Mouse (Mus musculus) adrenal gland, postnatal 14 days (tissue): ENCODE data around the gene Bricd5. TPM values are rescaled to one million over a fixed set of nuclear protein-coding genes. Genes with fewer than 3 reads are reported as not detected.

Experiments
- total RNA-seq: library from RNA; stranded (reverse); gene quantifications from 2 replicates; pipeline ENCODE4 v1.2.3, GENCODE M21; 2021

Gene Bricd5
- total RNA-seq, 1 experiment from 2014 or later = not detected

Other genes starting within 250 kb of the Bricd5 start
- 12.0 and 12.8 TPM in 2 replicates for gene Ccnf, start 222.4 kb upstream of the Bricd5 start, total RNA-seq
- gene Abca17, start 122.8 kb upstream of the Bricd5 start, total RNA-seq = 0.11 TPM in 1 of 2 replicates, not detected in the other
- gene Abca3, start 121.9 kb upstream of the Bricd5 start, total RNA-seq = 24.4 and 25.2 TPM in 2 replicates
- gene Rnps1, start 59.3 kb upstream of the Bricd5 start, total RNA-seq = 78.8 and 84.9 TPM in 2 replicates
- 505 and 573 TPM in 2 replicates for gene Eci1, start 47.2 kb upstream of the Bricd5 start, total RNA-seq
- 1.8 and 2.5 TPM in 2 replicates for gene Dnase1l2, start 30.8 kb upstream of the Bricd5 start, total RNA-seq
- gene E4f1, start 3.6 kb upstream of the Bricd5 start, total RNA-seq = 16.2 and 19.4 TPM in 2 replicates
- gene Pgp, start 3.5 kb upstream of the Bricd5 start, total RNA-seq = 55.8 and 59.0 TPM in 2 replicates
- 19.5 and 23.3 TPM in 2 replicates for gene Mlst8, start 5.2 kb downstream of the Bricd5 start, total RNA-seq
- gene Caskin1, start 14.7 kb downstream of the Bricd5 start, total RNA-seq = 14.8 and 16.1 TPM in 2 replicates
- 85.4 and 101 TPM in 2 replicates for gene Traf7, start 54.1 kb downstream of the Bricd5 start, total RNA-seq
- gene Rab26, start 60.3 kb downstream of the Bricd5 start, total RNA-seq = 1.1 and 1.8 TPM in 2 replicates
- 42.2 and 44.3 TPM in 2 replicates for gene Pkd1, start 76.0 kb downstream of the Bricd5 start, total RNA-seq
- 100 and 110 TPM in 2 replicates for gene Tsc2, start 158.7 kb downstream of the Bricd5 start, total RNA-seq
- 7.2 and 7.7 TPM in 2 replicates for gene Nthl1, start 158.8 kb downstream of the Bricd5 start, total RNA-seq
- 90.2 and 99.1 TPM in 2 replicates for gene Slc9a3r2, start 176.4 kb downstream of the Bricd5 start, total RNA-seq
- gene Npw, start 184.6 kb downstream of the Bricd5 start, total RNA-seq = not detected in 2 replicates
- 44.5 and 47.4 TPM in 2 replicates for gene Zfp598, start 195.8 kb downstream of the Bricd5 start, total RNA-seq
- 1.8 and 5.7 TPM in 2 replicates for gene Syngr3, start 216.1 kb downstream of the Bricd5 start, total RNA-seq
- 36.0 and 39.3 TPM in 2 replicates for gene Gfer, start 222.3 kb downstream of the Bricd5 start, total RNA-seq
- 3.6 and 5.7 TPM in 2 replicates for gene Noxo1, start 222.3 kb downstream of the Bricd5 start, total RNA-seq
- 35.8 and 41.2 TPM in 2 replicates for gene Tbl3, start 233.8 kb downstream of the Bricd5 start, total RNA-seq
- gene Rnf151, start 244.2 kb downstream of the Bricd5 start, total RNA-seq = not detected in 2 replicates
- gene Rps2, start 244.2 kb downstream of the Bricd5 start, total RNA-seq = 702 and 762 TPM in 2 replicates